Comparison of ENCODE assay signal across 9 mouse cellular contexts in the genomic region with DNA sequence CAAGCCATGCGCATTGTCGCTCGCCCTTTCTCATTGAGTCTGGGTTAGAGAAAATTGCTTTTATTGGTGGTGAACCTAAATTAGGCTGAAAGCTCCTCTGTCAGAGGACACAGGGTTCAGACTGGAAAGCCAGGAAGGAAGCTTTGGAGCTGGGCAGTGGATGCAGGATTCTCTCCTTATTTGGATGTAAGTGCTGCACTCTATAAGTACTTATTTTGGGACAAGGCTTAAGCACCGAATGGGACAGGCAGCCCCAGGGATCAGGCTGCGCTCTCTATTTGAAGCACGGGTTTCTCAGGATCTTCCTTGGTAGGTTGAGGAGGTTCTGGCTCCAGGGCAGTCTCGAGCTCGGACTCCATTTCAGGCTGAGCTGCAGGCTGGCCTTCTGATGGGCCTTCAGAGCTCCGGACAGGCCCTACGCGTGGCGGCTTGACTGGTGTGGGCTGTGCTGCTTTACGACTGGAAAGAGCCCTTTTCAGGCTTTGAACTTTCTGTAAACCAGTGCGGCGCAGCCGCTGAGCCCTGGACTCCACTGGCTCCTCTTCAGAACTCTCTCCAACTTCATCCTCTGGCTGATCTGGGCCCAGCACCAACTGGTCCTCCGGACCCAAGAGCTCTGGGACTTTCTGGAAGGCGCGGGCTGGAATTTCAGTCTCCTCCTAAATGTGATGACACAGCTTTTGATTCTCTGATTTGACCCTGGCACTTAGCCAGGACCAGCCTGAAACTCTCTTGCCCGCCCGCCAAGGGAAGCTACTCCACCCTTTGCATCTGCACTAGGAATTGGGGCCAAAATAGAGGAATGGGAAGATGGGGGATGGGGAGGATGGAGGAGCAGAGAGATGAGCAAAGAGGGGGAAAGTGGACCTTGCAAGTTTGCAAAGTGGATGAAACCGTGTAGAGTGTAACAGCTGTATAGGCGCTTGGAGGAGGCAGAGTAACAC. TPM values are rescaled to one million over a fixed set of nuclear protein-coding genes. Genes with fewer than 3 reads are reported as not detected.
A peak's percentile ranks its signal among the peaks of the same experiment; 100 is the strongest.
DNase-seq lines count a peak whose midpoint lies in the region; ATAC-seq lines count a peak whose summit lies in the region.
"Had no signal": no experiment of that assay in that cellular context is flagged by ENCODE, and none has a peak within 500 bp of the region (broad histone marks: within the 10 kb centered on the region; RNA-seq: fewer than 3 reads in every experiment).

No protein-coding gene starts in this region.

- H3K4me1 ChIP-seq in hindbrain, embryonic 15.5 days (replicated peaks) = peaks cover 21% of the 10 kb centered on the region
- peaks cover 10% of the 10 kb centered on the region; the same call in 1 of the 2 replicates for H3K4me1 ChIP-seq in liver, embryonic 12.5 days
- peaks cover 10% of the 10 kb centered on the region for H3K4me1 ChIP-seq in neural tube, embryonic 14.5 days (ENCODE audit: control insufficient read depth, insufficient read depth, low read length)

- H3K27ac ChIP-seq in hindbrain, embryonic 15.5 days (replicated peaks) = peak overlapping the region; percentile 86
- no peak overlapping the region for H3K27ac ChIP-seq in liver, embryonic 12.5 days
- H3K27ac ChIP-seq in neural tube, embryonic 14.5 days (ENCODE audit: low read depth, low read length) = peak overlapping the region; percentile 58

- peak; percentile 2 for ATAC-seq in hindbrain, embryonic 15.5 days (ENCODE audit: low FRiP score, low read depth)
- ATAC-seq in liver, embryonic 12.5 days = no peak
- peak; percentile 3; the same call in 1 of the 2 replicates for ATAC-seq in neural tube, embryonic 14.5 days (ENCODE audit: low read depth)

- WGBS in hindbrain, embryonic 15.5 days = 58% methylated on average over 23 of the region's 23 CpGs
- 64% methylated on average over 23 of the region's 23 CpGs for WGBS in liver, embryonic 12.5 days (ENCODE audit: insufficient replicate concordance)
- 48% methylated on average over 23 of the region's 23 CpGs for WGBS in neural tube, embryonic 14.5 days

- no peaks in the 10 kb centered on the region for H3K27me3 ChIP-seq in hindbrain, embryonic 15.5 days
- H3K27me3 ChIP-seq in liver, embryonic 12.5 days (replicated peaks) = peaks cover 28% of the 10 kb centered on the region
- H3K27me3 ChIP-seq in neural tube, embryonic 14.5 days (ENCODE audit: control insufficient read depth, insufficient read depth, low read length) = no peaks in the 10 kb centered on the region

- H3K4me3 ChIP-seq in hindbrain, embryonic 15.5 days = peak overlapping the region; percentile 50
- H3K4me3 ChIP-seq in liver, embryonic 12.5 days = peak overlapping the region; percentile 47; the same call in 1 of the 2 replicates
- peak overlapping the region; percentile 38 for H3K4me3 ChIP-seq in neural tube, embryonic 14.5 days (ENCODE audit: low read depth, low read length)

- H3K4me2 ChIP-seq in hindbrain, embryonic 15.5 days = peak overlapping the region; percentile 89
- H3K4me2 ChIP-seq in liver, embryonic 12.5 days = peak overlapping the region; percentile 69
- peak overlapping the region; percentile 55 for H3K4me2 ChIP-seq in neural tube, embryonic 14.5 days (ENCODE audit: low read depth, low read length)

- peak overlapping the region; percentile 69; the same call in 1 of the 2 replicates for H3K9ac ChIP-seq in hindbrain, embryonic 15.5 days
- no peak overlapping the region for H3K9ac ChIP-seq in liver, embryonic 12.5 days
- H3K9ac ChIP-seq in neural tube, embryonic 14.5 days (replicated peaks; ENCODE audit: low read depth, low read length) = peak overlapping the region; percentile 57; the same call in 1 of the 2 replicates

- DNase-seq in adipocyte (ENCODE audit: low spot score) = peak; percentile 88
- DNase-seq in cerebellum, adult 18-20 months = peak; percentile 14 to 30
- DNase-seq in gastrocnemius, postnatal 10 days = peak; percentile 52
- DNase-seq in c-Kit-positive CD71-positive TER-119-positive erythroid progenitor cells, embryonic 14.5 days (ENCODE audit: low spot score) = no peak
- DNase-seq in embryo, embryonic 10 days (ENCODE audit: low spot score) = no peak

- H3K9me3 ChIP-seq in hindbrain, embryonic 15.5 days = no peaks in the 10 kb centered on the region
- no peaks in the 10 kb centered on the region for H3K9me3 ChIP-seq in liver, embryonic 12.5 days (replicated peaks)
- no peaks in the 10 kb centered on the region for H3K9me3 ChIP-seq in neural tube, embryonic 14.5 days (ENCODE audit: control insufficient read depth, low read length)

- H3K36me3 ChIP-seq in hindbrain, embryonic 15.5 days = no peaks in the 10 kb centered on the region
- H3K36me3 ChIP-seq in liver, embryonic 12.5 days = no peaks in the 10 kb centered on the region
- H3K36me3 ChIP-seq in neural tube, embryonic 14.5 days (ENCODE audit: control insufficient read depth, insufficient read depth, low read length) = no peaks in the 10 kb centered on the region

RNA-seq across cellular contexts. Expression of a gene that starts 1.3 kb away (rescaled TPM):
- 10 to 100 TPM; 37.4 to 43.2 TPM for total RNA-seq in gastrocnemius, postnatal 10 days (2021)
- 37.6 and 41.2 TPM in 2 replicates for polyA plus RNA-seq in hindbrain, embryonic 15.5 days (2015; fragmentation: Nextera tagmentation; extraction: Ambion mirVana)
- polyA plus RNA-seq in liver, embryonic 12.5 days (2016; fragmentation: Nextera tagmentation; extraction: Ambion mirVana) = 8.3 and 8.9 TPM in 2 replicates
- 21.2 and 33.3 TPM in 2 replicates for polyA plus RNA-seq in neural tube, embryonic 14.5 days (2014; fragmentation: Nextera tagmentation; extraction: Ambion mirVana)
- total RNA-seq: neutrophil, adult 5-6 weeks had no signal

RNA-seq across cellular contexts. Expression of a gene that starts 55.3 kb away (rescaled TPM):
- not detected for total RNA-seq in gastrocnemius, postnatal 10 days (2021)
- 5.2 and 5.5 TPM in 2 replicates for polyA plus RNA-seq in hindbrain, embryonic 15.5 days (2015; fragmentation: Nextera tagmentation; extraction: Ambion mirVana)
- polyA plus RNA-seq in liver, embryonic 12.5 days (2016; fragmentation: Nextera tagmentation; extraction: Ambion mirVana) = not detected in 2 replicates
- 3.0 and 4.4 TPM in 2 replicates for polyA plus RNA-seq in neural tube, embryonic 14.5 days (2014; fragmentation: Nextera tagmentation; extraction: Ambion mirVana)
- total RNA-seq: neutrophil, adult 5-6 weeks had no signal

Comparison
In these comparisons a context has a peak if more than half of its experiments do, and no peak if none do; other contexts are left out.
1. DNase-seq: peak in adipocyte (single experiment), cerebellum, adult 18-20 months (2 of 2) and gastrocnemius, postnatal 10 days (single experiment); none in c-Kit-positive CD71-positive TER-119-positive erythroid progenitor cells, embryonic 14.5 days (single experiment) and embryo, embryonic 10 days (single experiment).
2. Peak in every context shown above with its lines, with median percentiles within 50 percentile points of each other: H3K4me2 ChIP-seq and H3K4me3 ChIP-seq.